Mouse (Mus musculus) forebrain, embryonic 12.5 days (tissue): ENCODE results near the gene Hspa5. TPM values are rescaled to one million over a fixed set of nuclear protein-coding genes. Genes with fewer than 3 reads are reported as not detected.
"Not testable (repeated sequence)": the region's sequence is repeated elsewhere in the genome, so short reads cannot be mapped to it uniquely, and the experiment has no call there.

ENCODE experiments used
- ATAC-seq: fragments of 200-750 bp; cut with Nextera tagmentation; 2 replicates; pipeline ENCODE4 v1.8.0; 2017; ENCODE audit warnings: moderate TSS enrichment; ENCODE audit not compliant: low FRiP score
- H3K27ac ChIP-seq: fragments of 300-500 bp; sonication (generic); 2 replicates; pipeline ENCODE4 v1.5.1; 2016; ENCODE audit warnings: mild to moderate bottlenecking
- H3K27me3 ChIP-seq: fragments of 300-500 bp; sonication (generic); 2 replicates; pipeline ENCODE4 v1.6.1; 2016; ENCODE audit warnings: mild to moderate bottlenecking
- H3K36me3 ChIP-seq: fragments of 300-500 bp; sonication (generic); replicated peaks from 2 replicates; pipeline ENCODE4 v1.6.1; 2016; ENCODE audit warnings: mild to moderate bottlenecking
- H3K4me1 ChIP-seq: fragments of 300-500 bp; sonication (generic); 2 replicates; pipeline ENCODE4 v1.6.1; 2016
- H3K4me2 ChIP-seq: fragments of 300-500 bp; sonication (generic); 2 replicates; pipeline ENCODE4 v1.6.1; 2016; ENCODE audit warnings: mild to moderate bottlenecking, moderate library complexity
- H3K4me3 ChIP-seq: fragments of 300-500 bp; sonication (generic); replicated peaks from 2 replicates; pipeline ENCODE4 v1.5.1; 2016; ENCODE audit warnings: mild to moderate bottlenecking
- H3K9ac ChIP-seq: fragments of 300-500 bp; sonication (generic); 2 replicates; pipeline ENCODE4 v1.6.1; 2016; ENCODE audit warnings: mild to moderate bottlenecking
- H3K9me3 ChIP-seq: fragments of 300-500 bp; sonication (generic); 2 replicates; pipeline ENCODE4 v1.6.1; 2016
- WGBS: fragments of 180-500 bp; shearing (Covaris S2); methylation state at CpG from one replicate; pipeline ENCODE4 v1.1.7; 2016; 5-methylcytosine and 5-hydroxymethylcytosine counted together
- polyA plus RNA-seq: library from polyadenylated mRNA; unstranded; fragments of >200 nt; fragmentation: Nextera tagmentation; extraction: Ambion mirVana; gene quantifications from 2 replicates; pipeline ENCODE4 v1.2.1, GENCODE M21; 2016

Gene Hspa5
- polyA plus RNA-seq, 1 experiment from 2014 or later, result 571 TPM

DNA sequence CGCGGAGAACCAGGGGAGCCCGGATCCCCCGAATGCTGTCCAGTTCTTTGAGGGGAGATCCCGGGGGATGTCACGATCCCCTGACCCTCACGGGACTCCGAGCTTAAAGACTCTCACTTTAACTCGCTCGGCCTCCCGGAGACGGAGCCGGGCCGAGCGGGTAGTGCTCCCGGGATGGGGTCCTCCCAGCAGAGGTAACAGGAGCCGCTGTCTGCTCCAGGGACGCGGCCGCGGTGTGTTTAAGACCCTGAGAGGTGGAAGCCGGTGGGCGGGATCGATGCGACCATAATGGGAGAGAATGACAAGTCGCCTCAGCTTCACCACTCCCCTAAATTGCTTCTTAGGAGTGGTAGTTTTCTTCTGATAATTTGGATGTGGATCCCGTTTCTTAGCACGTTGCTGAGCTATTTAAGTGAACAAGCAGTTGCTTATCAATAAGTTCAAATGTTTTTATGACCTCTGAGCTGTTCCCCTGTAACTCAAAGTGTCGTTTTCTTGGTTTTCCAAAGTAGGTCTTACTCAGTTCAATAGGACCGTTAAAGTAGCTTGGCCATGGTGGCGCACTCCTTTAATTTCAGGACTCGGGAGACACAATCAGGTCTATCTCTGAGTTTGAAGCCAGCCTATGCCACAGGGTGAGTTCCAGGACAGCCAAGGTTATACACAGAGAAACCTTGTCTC, 30.9 kb downstream of the Hspa5 start:
- Histone ChIP-seq H3K27ac (peak overlapping the region; percentile 88), H3K36me3 (peaks cover 14% of the 10 kb centered on the region; the same call in 1 of the 2 replicates), H3K4me2 (peak overlapping the region; percentile 75), H3K4me1 (peaks cover 17% of the 10 kb centered on the region), H3K4me3 (peak overlapping the region; percentile 69), H3K9ac (peak overlapping the region; percentile 73)
- peak; percentile 67 for ATAC-seq
- WGBS, result under 1% methylated on average over 31 of the region's 32 CpGs
- H3K27me3 ChIP-seq, H3K9me3 ChIP-seq: not testable (repeated sequence)

DNA sequence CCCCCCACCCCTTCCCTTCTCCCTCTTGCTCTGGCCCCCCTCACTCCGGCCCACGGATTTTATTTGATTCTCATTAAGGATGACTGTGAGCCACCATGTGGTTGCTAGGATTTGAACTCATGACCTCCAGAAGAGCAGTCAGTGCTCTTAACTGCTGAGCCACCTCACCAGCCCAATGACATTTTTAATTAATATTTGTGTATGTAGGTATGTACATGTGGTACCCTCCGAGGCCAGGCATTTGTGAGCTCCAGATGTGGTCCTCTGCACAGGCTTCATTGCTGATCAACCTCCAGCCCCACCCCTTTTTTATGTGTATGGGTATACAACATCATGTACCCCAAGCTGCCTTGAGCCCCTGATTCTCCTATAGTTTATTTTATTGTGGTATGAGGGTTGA, 32.0 kb downstream of the Hspa5 start:
- Histone ChIP-seq H3K9ac (peak overlapping the region; percentile 38), H3K4me2 (peak overlapping the region; percentile 41), H3K9me3 (no peaks in the 10 kb centered on the region), H3K27me3 (no peaks in the 10 kb centered on the region), H3K4me1 (peaks cover 17% of the 10 kb centered on the region), H3K36me3 (peaks cover 22% of the 10 kb centered on the region), H3K4me3 (peak overlapping the region; percentile 23; the same call in 1 of the 2 replicates), H3K27ac (no peak overlapping the region)
- 75% methylated on average over 3 of the region's 3 CpGs for WGBS
- ATAC-seq, result no peak

DNA sequence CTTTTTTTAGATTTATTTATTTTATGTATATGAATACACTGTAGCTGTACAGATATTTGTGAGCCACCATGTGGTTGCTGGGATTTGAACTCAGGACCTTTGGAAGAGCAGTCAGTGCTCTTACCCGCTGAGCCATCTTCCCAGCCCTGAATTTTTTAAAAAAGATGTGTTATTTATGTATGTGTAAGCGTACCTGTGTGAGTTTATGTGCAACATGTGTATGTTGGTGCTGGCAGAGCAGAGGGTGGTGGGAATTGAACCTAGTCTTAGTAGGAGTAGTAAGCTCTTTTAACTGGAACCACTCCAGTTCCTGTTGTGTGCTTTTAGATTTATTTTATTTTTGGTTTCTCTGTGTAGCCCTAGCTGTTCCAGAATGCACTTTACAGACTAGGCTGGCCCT, 32.4 kb downstream of the Hspa5 start:
- no peak overlapping the region for H3K27ac ChIP-seq
- 97% methylated on average over 2 of the region's 2 CpGs for WGBS
- no peak overlapping the region for H3K4me3 ChIP-seq
- no peak for ATAC-seq
- no peak overlapping the region for H3K9ac ChIP-seq
- peak overlapping the region; percentile 41; the same call in 1 of the 2 replicates for H3K4me2 ChIP-seq
- no peaks in the 10 kb centered on the region for H3K9me3 ChIP-seq
- no peaks in the 10 kb centered on the region for H3K27me3 ChIP-seq
- H3K4me1 ChIP-seq, result peaks cover 15% of the 10 kb centered on the region
- peaks cover 26% of the 10 kb centered on the region for H3K36me3 ChIP-seq

DNA sequence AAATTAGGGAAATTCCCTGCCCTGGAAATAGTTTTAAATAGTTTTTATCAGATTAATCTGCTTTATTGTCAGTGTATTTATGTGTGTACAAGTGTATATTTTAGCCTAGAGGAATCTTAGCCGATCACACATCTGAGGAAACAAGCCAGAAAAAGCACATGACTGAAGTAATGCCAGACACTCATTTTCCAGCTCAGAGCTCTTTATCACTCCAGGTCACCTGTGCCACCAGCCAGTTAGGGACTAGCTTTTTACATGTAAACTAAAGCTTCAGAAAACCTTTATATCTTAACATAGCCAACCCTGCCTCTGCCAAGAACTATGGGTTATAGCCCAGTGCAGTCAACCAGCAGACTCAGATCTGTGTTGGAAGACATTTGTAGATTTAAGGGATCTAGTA, 33.0 kb downstream of the Hspa5 start:
- Histone ChIP-seq H3K4me1 (peaks cover 13% of the 10 kb centered on the region), H3K4me2 (no peak overlapping the region), H3K9me3 (no peaks in the 10 kb centered on the region), H3K9ac (no peak overlapping the region), H3K4me3 (no peak overlapping the region), H3K27ac (no peak overlapping the region), H3K27me3 (no peaks in the 10 kb centered on the region), H3K36me3 (peaks cover 30% of the 10 kb centered on the region)
- 97% methylated on average over 1 of the region's 1 CpGs for WGBS
- no peak for ATAC-seq

DNA sequence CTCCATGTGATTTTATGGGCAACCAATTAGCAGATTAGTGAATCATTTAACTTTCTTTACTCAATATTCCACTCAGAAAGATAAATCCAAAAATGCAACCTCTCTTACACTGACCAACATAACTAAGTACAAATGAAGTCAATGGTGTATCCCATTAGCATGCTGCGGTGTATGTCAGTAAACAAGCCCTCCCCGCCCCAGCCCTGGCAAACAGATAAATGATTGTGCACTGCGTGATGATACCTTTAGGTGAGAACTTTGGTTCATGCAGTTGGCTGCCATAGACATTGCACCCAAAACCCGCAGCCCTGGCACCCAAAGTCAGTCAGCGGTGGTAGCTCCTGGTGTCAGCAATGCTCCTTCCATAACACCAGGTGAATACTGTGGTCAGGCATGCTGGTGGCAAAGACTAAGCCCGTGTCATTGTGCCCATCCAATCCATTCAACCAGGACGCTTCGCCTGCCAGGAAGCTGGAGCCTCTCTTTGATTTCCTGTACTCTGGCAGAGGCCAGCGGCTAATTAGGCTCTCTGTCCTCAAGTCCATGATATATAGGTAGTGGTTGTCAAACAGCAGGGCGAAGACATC, 33.7 kb downstream of the Hspa5 start:
- WGBS, result 92% methylated on average over 10 of the region's 10 CpGs
- H3K27ac ChIP-seq, result no peak overlapping the region
- H3K9me3 ChIP-seq, result no peaks in the 10 kb centered on the region
- no peak overlapping the region for H3K9ac ChIP-seq
- no peak overlapping the region for H3K4me3 ChIP-seq
- no peak overlapping the region for H3K4me2 ChIP-seq
- peaks cover 10% of the 10 kb centered on the region for H3K4me1 ChIP-seq
- no peaks in the 10 kb centered on the region for H3K27me3 ChIP-seq
- ATAC-seq, result no peak
- H3K36me3 ChIP-seq, result peaks cover 36% of the 10 kb centered on the region

DNA sequence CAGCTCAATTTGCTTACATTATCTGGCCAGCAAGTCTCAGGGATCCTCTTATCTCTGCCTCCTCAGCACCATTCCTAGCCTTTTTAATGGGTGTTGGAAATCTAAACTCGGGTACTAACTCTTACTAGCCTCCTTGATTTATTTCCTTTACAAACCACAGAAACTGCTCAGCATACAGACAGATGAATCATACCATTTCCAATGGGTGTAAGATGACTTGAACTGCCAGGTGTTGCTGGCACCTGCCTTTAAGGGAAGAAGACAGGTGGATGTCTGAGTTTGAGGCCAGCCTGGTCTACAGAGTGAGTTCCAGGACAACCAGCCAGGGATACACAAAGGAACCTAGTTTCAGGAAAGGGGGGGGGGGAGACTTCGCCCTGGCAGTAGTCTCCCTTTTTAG, 36.3 kb downstream of the Hspa5 start:
- 86% methylated on average over 2 of the region's 2 CpGs for WGBS
- Histone ChIP-seq H3K27me3 (no peaks in the 10 kb centered on the region), H3K4me3 (no peak overlapping the region), H3K4me1 (peaks cover 8% of the 10 kb centered on the region), H3K27ac (no peak overlapping the region), H3K9me3 (no peaks in the 10 kb centered on the region), H3K4me2 (no peak overlapping the region), H3K36me3 (peaks cover 51% of the 10 kb centered on the region), H3K9ac (no peak overlapping the region)
- ATAC-seq, result no peak

DNA sequence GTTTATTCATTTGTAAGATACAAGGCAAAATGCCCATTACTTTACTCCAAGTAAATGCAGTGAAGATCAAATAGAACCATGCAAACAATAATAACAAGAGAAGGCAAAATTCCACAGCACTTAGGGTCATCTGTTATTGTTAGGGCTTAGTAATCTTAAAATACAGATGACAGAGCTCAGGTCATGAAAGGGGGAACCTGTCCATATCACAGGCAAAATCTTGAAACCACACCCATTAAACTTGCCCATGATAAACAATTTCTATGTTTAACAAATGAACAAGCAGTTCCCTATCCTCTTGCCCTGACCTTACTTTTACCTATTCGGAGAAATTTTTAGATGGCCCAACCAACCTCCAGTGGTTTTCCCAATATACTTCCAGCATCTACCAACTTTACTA, 37.8 kb downstream of the Hspa5 start:
- 97% methylated on average over 1 of the region's 1 CpGs for WGBS
- Histone ChIP-seq H3K27me3 (no peaks in the 10 kb centered on the region), H3K4me2 (no peak overlapping the region), H3K4me3 (no peak overlapping the region), H3K9ac (no peak overlapping the region), H3K36me3 (peaks cover 63% of the 10 kb centered on the region), H3K9me3 (no peaks in the 10 kb centered on the region), H3K4me1 (no peaks in the 10 kb centered on the region), H3K27ac (no peak overlapping the region)
- no peak for ATAC-seq

DNA sequence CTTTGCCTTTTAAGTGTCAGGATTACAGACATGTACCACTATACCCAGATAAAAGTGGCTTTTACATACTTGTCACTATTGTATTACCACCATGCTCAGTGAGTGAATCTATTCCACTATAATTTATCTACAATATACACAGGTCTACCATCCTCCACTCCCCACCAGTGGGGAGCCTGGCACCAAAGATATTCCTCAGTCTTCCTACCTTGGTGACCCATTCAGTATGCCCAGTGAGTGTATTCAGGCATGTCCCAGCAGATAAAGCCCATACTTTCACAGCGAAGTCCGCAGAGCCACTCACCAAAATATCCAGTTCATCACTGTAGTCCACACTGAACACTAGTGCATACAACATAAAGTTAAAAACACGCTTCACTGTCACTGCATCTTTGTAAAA, 39.0 kb downstream of the Hspa5 start:
- Histone ChIP-seq H3K9ac (no peak overlapping the region), H3K4me1 (no peaks in the 10 kb centered on the region), H3K4me3 (no peak overlapping the region), H3K4me2 (no peak overlapping the region), H3K27me3 (no peaks in the 10 kb centered on the region), H3K9me3 (no peaks in the 10 kb centered on the region), H3K36me3 (peaks cover 69% of the 10 kb centered on the region), H3K27ac (no peak overlapping the region)
- WGBS, result 96% methylated on average over 3 of the region's 3 CpGs
- no peak for ATAC-seq

DNA sequence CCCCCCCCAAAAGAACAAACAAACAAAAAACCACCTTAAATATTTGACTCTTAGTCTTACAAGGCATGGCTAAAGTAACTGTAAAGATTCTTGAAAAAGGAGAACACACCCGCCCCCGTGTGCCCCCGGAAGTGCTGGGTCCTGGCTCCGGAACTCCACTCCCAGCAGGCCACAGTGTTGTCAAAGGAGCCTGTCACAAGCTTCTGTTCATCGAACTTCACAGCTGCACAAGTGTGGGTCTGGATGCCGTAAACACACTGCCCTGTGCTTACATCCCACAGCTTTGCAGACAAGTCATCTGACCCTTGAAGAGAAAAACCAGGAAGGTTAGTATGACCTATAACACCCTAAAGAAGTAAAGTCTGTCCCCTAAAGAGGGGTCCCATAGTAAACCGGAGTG, 40.9 kb downstream of the Hspa5 start:
- Histone ChIP-seq H3K4me1 (no peaks in the 10 kb centered on the region), H3K4me3 (no peak overlapping the region), H3K9me3 (no peaks in the 10 kb centered on the region), H3K9ac (no peak overlapping the region), H3K4me2 (no peak overlapping the region), H3K27me3 (no peaks in the 10 kb centered on the region), H3K36me3 (peaks cover 69% of the 10 kb centered on the region), H3K27ac (no peak overlapping the region)
- no peak for ATAC-seq
- WGBS, result 89% methylated on average over 7 of the region's 7 CpGs

DNA sequence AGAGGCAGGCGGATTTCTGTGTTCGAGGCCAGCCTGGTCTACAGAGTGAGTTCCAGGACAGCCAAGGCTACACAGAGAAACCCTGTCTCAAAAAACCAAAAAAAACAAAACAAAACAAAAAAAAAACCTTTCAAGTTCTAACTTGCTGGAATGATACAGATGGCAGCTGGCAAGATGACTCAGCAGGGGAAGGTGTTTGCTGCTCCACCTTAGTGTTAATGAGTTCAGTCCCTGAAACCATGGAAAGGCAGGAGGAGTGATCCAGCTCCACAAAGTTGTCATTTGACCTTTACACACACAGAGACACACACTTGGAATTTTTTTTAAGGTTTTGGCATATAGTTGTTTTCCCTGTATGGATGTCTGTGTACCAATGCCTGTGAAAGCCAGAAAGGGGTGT, 44.1 kb downstream of the Hspa5 start:
- 92% methylated on average over 2 of the region's 2 CpGs for WGBS
- peaks cover 64% of the 10 kb centered on the region for H3K36me3 ChIP-seq
- H3K4me3 ChIP-seq, H3K27me3 ChIP-seq, H3K4me1 ChIP-seq, ATAC-seq, H3K9ac ChIP-seq, H3K4me2 ChIP-seq, H3K9me3 ChIP-seq, H3K27ac ChIP-seq: not testable (repeated sequence)

DNA sequence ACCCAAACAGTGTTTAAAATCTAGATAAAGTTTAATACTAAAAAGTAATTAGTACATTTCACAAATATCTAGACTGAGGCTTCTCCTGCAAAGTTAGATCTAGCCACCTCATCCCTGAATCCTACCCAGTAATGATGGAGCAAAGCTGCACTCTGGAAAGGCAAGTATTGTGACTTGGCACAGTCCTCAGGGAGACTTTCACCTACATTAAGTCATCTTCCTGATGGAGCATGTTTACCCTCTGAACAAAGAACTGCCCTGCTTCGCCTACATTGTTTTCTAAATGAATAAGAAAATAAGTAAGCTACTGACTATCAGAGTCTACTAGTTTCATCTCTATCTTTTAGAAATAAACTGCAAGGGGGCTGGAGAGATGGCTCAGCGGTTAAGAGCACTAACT, 46.7 kb downstream of the Hspa5 start:
- Histone ChIP-seq H3K4me2 (no peak overlapping the region), H3K4me1 (no peaks in the 10 kb centered on the region), H3K9me3 (no peaks in the 10 kb centered on the region), H3K27me3 (no peaks in the 10 kb centered on the region), H3K36me3 (peaks cover 60% of the 10 kb centered on the region), H3K27ac (no peak overlapping the region), H3K9ac (no peak overlapping the region), H3K4me3 (no peak overlapping the region)
- WGBS, result 90% methylated on average over 2 of the region's 2 CpGs
- no peak for ATAC-seq

DNA sequence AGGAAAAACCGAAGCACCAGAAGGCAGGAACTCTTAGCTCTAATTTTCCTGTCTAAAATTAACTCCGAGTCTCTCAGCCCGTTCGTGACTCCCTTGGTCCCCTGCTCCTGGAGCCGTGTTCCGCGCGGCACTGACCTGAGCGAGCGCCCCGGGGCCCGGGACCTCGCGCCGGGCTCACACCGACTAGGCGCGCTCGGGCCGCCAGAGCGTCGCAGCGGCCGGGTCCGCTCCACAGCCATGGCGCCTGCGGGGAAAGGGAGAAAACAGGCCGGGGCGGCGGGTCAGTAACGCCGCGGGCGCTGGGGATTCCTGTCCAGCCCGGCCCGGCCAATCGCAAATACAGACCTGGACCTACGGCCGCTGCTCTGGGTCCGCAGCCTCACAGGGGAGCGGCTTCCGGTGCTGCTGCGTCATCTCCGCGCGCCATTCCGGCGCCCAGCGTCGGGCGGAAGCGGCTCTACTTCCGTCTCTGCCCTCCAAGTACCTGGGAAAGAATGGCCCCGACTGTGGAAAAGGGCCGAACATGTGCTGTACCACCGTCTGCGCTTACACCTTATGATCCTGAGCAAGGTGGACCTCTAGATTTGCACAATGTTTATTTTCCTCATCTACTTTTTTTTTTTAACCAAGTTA, 54.2 kb downstream of the Hspa5 start, which contains the start of gene Fbxw2:
TSS of gene Fbxw2 (minus strand) at position 485 of the 633 bp plus-strand sequence.
- WGBS, result under 1% methylated on average over 57 of the region's 57 CpGs
- Histone ChIP-seq H3K36me3 (peaks cover 9% of the 10 kb centered on the region), H3K9ac (peak within 1 kb of the TSS; percentile 94), H3K4me3 (peak within 1 kb of the TSS; percentile 97), H3K27me3 (0 out of 2 replicates have a peak, but pooled peaks cover 3% of the 10 kb centered on the region), H3K9me3 (no peaks in the 10 kb centered on the region), H3K27ac (peak within 1 kb of the TSS; percentile 70; the same call in 1 of the 2 replicates), H3K4me1 (peaks cover 19% of the 10 kb centered on the region), H3K4me2 (peak within 1 kb of the TSS; percentile 72)
- ATAC-seq, result peak; percentile 98
